Mouse (Mus musculus): Measurements from ENCODE around the gene H2al1g.
"Not testable (repeated sequence)": the region's sequence is repeated elsewhere in the genome, so short reads cannot be mapped to it uniquely, and the experiment has no call there.

DNA sequence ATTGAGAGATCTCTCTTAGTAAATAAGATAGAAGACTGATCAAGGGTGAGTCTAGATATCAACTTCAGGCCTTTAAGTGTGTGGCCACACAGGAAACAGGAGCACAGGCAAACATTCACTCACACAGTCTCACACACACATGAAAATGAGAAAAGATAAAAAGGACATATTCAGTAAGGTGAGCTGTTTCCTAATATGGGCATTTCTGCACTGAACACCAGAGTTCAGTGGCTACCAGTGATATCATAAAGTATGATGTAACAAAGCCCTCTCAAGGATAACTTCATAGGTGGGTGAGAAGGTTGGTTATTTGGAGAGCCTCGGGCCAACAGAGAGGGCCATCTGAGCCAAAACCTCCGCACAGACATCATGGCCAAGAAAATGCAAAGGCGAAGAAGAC, at the start of gene H2al1g:
- TF ChIP-seq CTCF (IDR thresholded peaks at IDR 0.05; ENCODE audit: extremely low read depth, insufficient read length, insufficient replicate concordance, low read depth, low read length); POLR2A (IDR thresholded peaks at IDR 0.05; ENCODE audit: low read depth, low read length): not testable (repeated sequence)

All from small intestine, adult 2 months (tissue).